Mouse (Mus musculus) embryonic facial prominence, embryonic 11.5 days (tissue): ENCODE data around the gene Dus1l. TPM values are rescaled to one million over a fixed set of nuclear protein-coding genes. Genes with fewer than 3 reads are reported as not detected.
"Not testable (repeated sequence)": the region's sequence is repeated elsewhere in the genome, so short reads cannot be mapped to it uniquely, and the experiment has no call there.

Source experiments
- ATAC-seq: fragments of 200-750 bp; cut with Nextera tagmentation; replicated peaks from 2 replicates; pipeline ENCODE4 v1.8.0; 2017; ENCODE audit warnings: low read depth; ENCODE audit not compliant: insufficient number of reproducible peaks, low FRiP score, low TSS enrichment
- DNase-seq: peaks from one replicate; pipeline ENCODE4 v3.0.0-alpha.2; 2015; ENCODE audit warnings: low spot score
- H3K27ac ChIP-seq: fragments of 300-500 bp; sonication (generic); replicated peaks from 2 replicates; pipeline ENCODE4 v1.5.1; 2014; ENCODE audit warnings: mild to moderate bottlenecking, low read depth, low read length, control low read depth
- H3K27me3 ChIP-seq: fragments of 300-500 bp; sonication (generic); 2 replicates; pipeline ENCODE4 v1.6.1; 2014; ENCODE audit warnings: mild to moderate bottlenecking, low read length, moderate library complexity, mixed read lengths; ENCODE audit not compliant: control insufficient read depth, insufficient read depth
- H3K36me3 ChIP-seq: fragments of 300-500 bp; sonication (generic); replicated peaks from 2 replicates; pipeline ENCODE4 v1.6.1; 2014; ENCODE audit warnings: low read depth, mild to moderate bottlenecking, low read length, moderate library complexity, mixed read lengths; ENCODE audit not compliant: control insufficient read depth, insufficient read depth
- H3K4me1 ChIP-seq: fragments of 300-500 bp; sonication (generic); 2 replicates; pipeline ENCODE4 v1.6.1; 2014; ENCODE audit warnings: low read length, mixed read lengths; ENCODE audit not compliant: control insufficient read depth, insufficient read depth
- H3K4me2 ChIP-seq: fragments of 300-500 bp; sonication (generic); 2 replicates; pipeline ENCODE4 v1.6.1; 2014; ENCODE audit warnings: low read depth, mild to moderate bottlenecking, control low read depth, low read length, moderate library complexity
- H3K4me3 ChIP-seq: fragments of 300-500 bp; sonication (generic); 2 replicates; pipeline ENCODE4 v1.5.1; 2014; ENCODE audit warnings: low read depth, low read length, control low read depth
- H3K9ac ChIP-seq: fragments of 300-500 bp; sonication (generic); replicated peaks from 2 replicates; pipeline ENCODE4 v1.6.1; 2014; ENCODE audit warnings: mild to moderate bottlenecking, control low read depth, low read length
- H3K9me3 ChIP-seq: fragments of 300-500 bp; sonication (generic); replicated peaks from 2 replicates; pipeline ENCODE4 v1.6.1; 2016; ENCODE audit warnings: mild to moderate bottlenecking, low read length, inconsistent platforms, mixed read lengths; ENCODE audit not compliant: control insufficient read depth
- WGBS: fragments of 180-500 bp; shearing (Covaris S2); extraction: QIAGEN DNeasy Blood & Tissue Kit; methylation state at CpG from one replicate; pipeline ENCODE4 v1.1.7; 2014; 5-methylcytosine and 5-hydroxymethylcytosine counted together
- polyA plus RNA-seq: library from polyadenylated mRNA; unstranded; fragments of >200 nt; fragmentation: Nextera tagmentation; extraction: Ambion mirVana; gene quantifications from 2 replicates; pipeline ENCODE4 v1.2.1, GENCODE M21; 2014

The Dus1l gene
- polyA plus RNA-seq, 1 experiment from 2014 or later: 72.8 TPM

GRCm38 (mm10) chr11:120779876-120780275 lies 16.3 kb downstream of the Dus1l start:
- WGBS: 93% methylated on average over 1 of the region's 1 CpGs
- Histone ChIP-seq H3K9me3 (no peaks in the 10 kb centered on the region), H3K27me3 (no peaks in the 10 kb centered on the region), H3K4me2 (no peak overlapping the region), H3K27ac (no peak overlapping the region), H3K4me3 (no peak overlapping the region), H3K36me3 (no peaks in the 10 kb centered on the region), H3K4me1 (peaks cover 3% of the 10 kb centered on the region; the same call in 1 of the 2 replicates), H3K9ac (no peak overlapping the region)
- ATAC-seq: no peak
- DNase-seq: no peak

GRCm38 (mm10) chr11:120777123-120777522 lies 19.1 kb downstream of the Dus1l start:
- 33% methylated on average over 6 of the region's 6 CpGs for WGBS
- Histone ChIP-seq H3K27ac (no peak overlapping the region), H3K9me3 (no peaks in the 10 kb centered on the region), H3K4me3 (no peak overlapping the region), H3K4me2 (no peak overlapping the region), H3K36me3 (no peaks in the 10 kb centered on the region), H3K4me1 (no peaks in the 10 kb centered on the region), H3K9ac (no peak overlapping the region), H3K27me3 (no peaks in the 10 kb centered on the region)
- no peak for ATAC-seq
- DNase-seq: no peak

GRCm38 (mm10) chr11:120775774-120776469 lies 20.3 kb downstream of the Dus1l start:
- ATAC-seq: peak; percentile 75
- Histone ChIP-seq H3K4me2 (no peak overlapping the region), H3K36me3 (no peaks in the 10 kb centered on the region), H3K9ac (no peak overlapping the region), H3K4me3 (no peak overlapping the region), H3K4me1 (no peaks in the 10 kb centered on the region), H3K9me3 (no peaks in the 10 kb centered on the region), H3K27me3 (no peaks in the 10 kb centered on the region), H3K27ac (no peak overlapping the region)
- DNase-seq: peak; percentile 92
- 28% methylated on average over 15 of the region's 15 CpGs for WGBS

- no peak for DNase-seq
Observed at GRCm38 (mm10) chr11:120773463-120774190, 22.6 kb downstream of the Dus1l start.

GRCm38 (mm10) chr11:120772749-120773148 lies 23.5 kb downstream of the Dus1l start:
- H3K4me1 ChIP-seq: no peaks in the 10 kb centered on the region
- no peaks in the 10 kb centered on the region for H3K36me3 ChIP-seq
- H3K27me3 ChIP-seq: no peaks in the 10 kb centered on the region
- WGBS: 92% methylated on average over 3 of the region's 3 CpGs
- DNase-seq: no peak
- H3K9me3 ChIP-seq: no peaks in the 10 kb centered on the region
- no peak for ATAC-seq
- H3K27ac ChIP-seq: no peak overlapping the region
- no peak overlapping the region for H3K9ac ChIP-seq
- H3K4me2 ChIP-seq: no peak overlapping the region
- H3K4me3 ChIP-seq: no peak overlapping the region

More at GRCm38 (mm10) chr11:120773463-120774190, 22.6 kb downstream of the Dus1l start:
- Histone ChIP-seq H3K9ac (no peak overlapping the region), H3K9me3 (no peaks in the 10 kb centered on the region), H3K36me3 (no peaks in the 10 kb centered on the region), H3K4me1 (no peaks in the 10 kb centered on the region), H3K4me2 (no peak overlapping the region), H3K4me3 (no peak overlapping the region), H3K27ac (no peak overlapping the region), H3K27me3 (no peaks in the 10 kb centered on the region)
- ATAC-seq: no peak
- WGBS: 84% methylated on average over 7 of the region's 7 CpGs

GRCm38 (mm10) chr11:120768206-120768605 lies 28.0 kb downstream of the Dus1l start:
- 70% methylated on average over 1 of the region's 1 CpGs for WGBS
- Histone ChIP-seq H3K4me1 (no peaks in the 10 kb centered on the region), H3K27me3 (no peaks in the 10 kb centered on the region), H3K27ac (no peak overlapping the region), H3K4me2 (no peak overlapping the region), H3K36me3 (no peaks in the 10 kb centered on the region), H3K9ac (no peak overlapping the region), H3K9me3 (no peaks in the 10 kb centered on the region), H3K4me3 (no peak overlapping the region)
- ATAC-seq: no peak
- DNase-seq: no peak

- not testable (repeated sequence) for H3K27me3 ChIP-seq, ATAC-seq, H3K27ac ChIP-seq, H3K9ac ChIP-seq, H3K36me3 ChIP-seq, H3K4me3 ChIP-seq, H3K4me2 ChIP-seq, DNase-seq, H3K9me3 ChIP-seq, H3K4me1 ChIP-seq
- WGBS: 81% methylated on average over 3 of the region's 7 CpGs
Observed at GRCm38 (mm10) chr11:120767023-120767422, 29.2 kb downstream of the Dus1l start.
